Mouse (Mus musculus) liver, postnatal 0 days (tissue): ENCODE measurements around the gene Osbpl8. TPM values are rescaled to one million over a fixed set of nuclear protein-coding genes. Genes with fewer than 3 reads are reported as not detected.
A peak's percentile ranks its signal among the peaks of the same experiment; 100 is the strongest.

Experiments
- ATAC-seq: fragments of 200-750 bp; cut with Nextera tagmentation; 2 replicates; pipeline ENCODE4 v1.8.0; 2017; ENCODE audit warnings: mild to moderate bottlenecking, moderate library complexity
- DNase-seq: peaks from one replicate; pipeline ENCODE4 v3.0.0-alpha.2; 2016
- H3K27ac ChIP-seq: fragments of 300-500 bp; sonication (generic); 2 replicates; pipeline ENCODE4 v1.5.1; 2014; ENCODE audit warnings: antibody characterized with exemption, moderate library complexity, mild to moderate bottlenecking, low read depth
- H3K27me3 ChIP-seq: fragments of 300-500 bp; sonication (generic); 2 replicates; pipeline ENCODE4 v1.6.1; 2014; ENCODE audit warnings: low read length, control low read depth, mixed read lengths; ENCODE audit not compliant: insufficient read depth
- H3K36me3 ChIP-seq: fragments of 300-500 bp; sonication (generic); replicated peaks from 2 replicates; pipeline ENCODE4 v1.6.1; 2014; ENCODE audit warnings: mild to moderate bottlenecking, control low read depth, low read length, moderate library complexity, mixed read lengths; ENCODE audit not compliant: insufficient read depth
- H3K4me1 ChIP-seq: fragments of 300-500 bp; sonication (generic); 2 replicates; pipeline ENCODE4 v1.6.1; 2014; ENCODE audit warnings: antibody characterized with exemption, mild to moderate bottlenecking, control low read depth; ENCODE audit not compliant: insufficient read depth
- H3K4me2 ChIP-seq: fragments of 300-500 bp; sonication (generic); 2 replicates; pipeline ENCODE4 v1.6.1; 2014; ENCODE audit warnings: low read depth, mild to moderate bottlenecking, low read length, moderate library complexity, mixed read lengths
- H3K4me3 ChIP-seq: fragments of 300-500 bp; sonication (generic); 2 replicates; pipeline ENCODE4 v1.5.1; 2014; ENCODE audit warnings: low read depth, low read length
- H3K9ac ChIP-seq: fragments of 300-500 bp; sonication (generic); replicated peaks from 2 replicates; pipeline ENCODE4 v1.6.1; 2014; ENCODE audit warnings: mild to moderate bottlenecking, moderate library complexity
- H3K9me3 ChIP-seq: fragments of 300-500 bp; sonication (generic); 2 replicates; pipeline ENCODE4 v1.6.1; 2016; ENCODE audit warnings: mild to moderate bottlenecking, control low read depth, low read length, mixed read lengths
- CTCF ChIP-seq: sonication (generic); IDR thresholded peaks from 2 replicates; pipeline ENCODE4 v1.5.1; 2016; ENCODE audit warnings: antibody characterized with exemption, low read depth
- EP300 ChIP-seq: IDR thresholded peaks from 2 replicates; pipeline ENCODE4 v1.6.1; 2016; ENCODE audit warnings: antibody characterized with exemption, low read depth, mild to moderate bottlenecking
- WGBS: fragments of 180-500 bp; shearing (Covaris S2); extraction: QIAGEN DNeasy Blood & Tissue Kit; methylation state at CpG from one replicate; pipeline ENCODE4 v1.1.7; 2014; ENCODE audit not compliant: insufficient replicate concordance; 5-methylcytosine and 5-hydroxymethylcytosine counted together
- polyA plus RNA-seq: library from polyadenylated mRNA; unstranded; fragments of >200 nt; fragmentation: Nextera tagmentation; extraction: Ambion mirVana; gene quantifications from 2 replicates; pipeline ENCODE4 v1.2.1, GENCODE M21; 2015

Osbpl8 gene
- polyA plus RNA-seq, 1 experiment from 2014 or later, result 5.6 TPM

DNA sequence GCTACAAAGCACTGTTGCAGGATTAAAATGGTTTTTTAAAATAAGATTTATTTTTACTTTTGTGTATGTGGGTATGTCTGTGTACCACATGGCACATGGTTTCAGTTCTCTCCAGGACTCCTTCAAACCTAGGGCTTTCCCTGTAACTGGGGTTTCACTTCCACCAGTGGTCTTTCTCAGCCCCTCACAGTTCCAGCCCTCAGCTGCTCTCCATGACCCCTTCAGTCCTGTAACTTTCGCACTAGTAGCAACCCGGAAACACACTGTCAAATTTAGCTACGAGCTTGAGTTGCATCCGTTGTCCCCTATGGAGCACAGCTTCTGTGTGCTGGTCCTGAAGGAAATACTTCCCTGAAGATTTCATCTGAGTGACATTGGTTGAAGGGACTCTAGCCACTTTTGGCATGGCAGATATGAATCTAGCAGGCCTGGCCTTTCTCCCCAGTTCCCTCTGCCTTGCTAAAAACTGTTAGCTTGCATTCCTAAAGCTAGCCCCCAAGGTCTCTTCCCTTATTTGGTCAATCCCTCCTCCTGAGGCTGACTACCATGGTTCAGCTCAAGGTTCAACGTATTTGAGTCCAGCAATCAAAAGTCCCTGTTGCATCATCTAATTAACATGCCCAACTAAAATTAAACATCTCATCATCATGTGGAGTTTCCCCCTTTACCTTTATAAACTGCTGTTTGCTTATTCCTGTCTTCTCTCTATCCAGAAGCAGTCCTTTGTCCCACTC, 4.6 kb upstream of the Osbpl8 start:
- no peaks in the 10 kb centered on the region for H3K9me3 ChIP-seq
- WGBS, result 64% methylated on average over 5 of the region's 5 CpGs
- DNase-seq (no peak), ATAC-seq (no peak)
- no peaks in the 10 kb centered on the region for H3K27me3 ChIP-seq
- no peaks in the 10 kb centered on the region for H3K36me3 ChIP-seq
- H3K27ac ChIP-seq, result peak overlapping the region; percentile 44
- peaks cover 17% of the 10 kb centered on the region; the same call in 1 of the 2 replicates for H3K4me1 ChIP-seq
- H3K9ac ChIP-seq, result no peak overlapping the region
- TF ChIP-seq EP300 (no peak), CTCF (no peak)
- H3K4me3 ChIP-seq, result no peak overlapping the region
- no peak overlapping the region for H3K4me2 ChIP-seq

DNA sequence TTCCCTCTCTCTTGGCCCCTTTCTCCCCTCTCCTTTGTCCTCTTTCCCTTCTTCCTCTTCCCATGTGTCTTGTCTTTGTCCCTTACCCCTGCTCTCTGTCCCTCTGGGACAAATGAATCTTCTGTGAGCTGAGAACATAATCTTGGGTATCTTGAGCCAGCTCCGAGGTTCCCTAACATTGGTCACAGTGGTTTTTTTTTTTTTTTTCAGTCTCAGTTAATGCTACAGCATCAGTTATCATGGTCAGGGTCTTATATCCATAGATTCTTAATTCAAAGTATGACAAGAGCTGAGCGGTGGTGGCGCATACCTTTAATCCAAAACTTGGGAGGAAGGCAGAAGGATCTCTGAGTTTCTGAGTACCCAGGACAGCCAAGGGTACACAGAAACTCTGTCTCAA, 4.0 kb upstream of the Osbpl8 start:
- Histone ChIP-seq H3K4me3 (no peak overlapping the region), H3K9me3 (no peaks in the 10 kb centered on the region), H3K9ac (no peak overlapping the region), H3K4me1 (peaks cover 17% of the 10 kb centered on the region; the same call in 1 of the 2 replicates), H3K27ac (0 out of 2 replicates have a peak overlapping the region, but pooled peaks have one; percentile 44), H3K36me3 (no peaks in the 10 kb centered on the region), H3K4me2 (no peak overlapping the region), H3K27me3 (no peaks in the 10 kb centered on the region)
- WGBS, result 85% methylated on average over 3 of the region's 3 CpGs
- ATAC-seq (no peak), DNase-seq (no peak)
- TF ChIP-seq CTCF (no peak), EP300 (no peak)

DNA sequence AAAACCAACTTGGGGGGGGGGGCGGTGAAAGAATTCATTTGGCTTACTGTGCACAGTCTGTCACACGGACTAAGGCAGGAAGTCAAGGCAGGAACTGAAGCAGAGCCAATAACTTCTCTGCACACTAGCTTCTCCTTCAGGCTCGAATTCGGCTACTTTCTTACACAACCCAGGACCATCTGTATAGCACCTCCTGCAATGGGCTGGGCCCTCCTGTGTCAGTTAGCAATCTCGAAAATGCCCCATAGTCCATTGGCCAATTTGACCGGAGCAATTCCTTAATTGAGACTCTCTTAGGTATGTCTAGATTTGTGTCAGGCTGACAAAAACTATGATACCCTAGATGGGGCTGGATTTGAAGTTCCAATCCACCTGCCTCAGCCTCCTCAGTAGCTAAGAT, 3.2 kb upstream of the Osbpl8 start:
- H3K4me3 ChIP-seq, result no peak overlapping the region
- H3K36me3 ChIP-seq, result no peaks in the 10 kb centered on the region
- H3K9ac ChIP-seq, result no peak overlapping the region
- DNase-seq, result no peak
- WGBS, result 70% methylated on average over 6 of the region's 6 CpGs
- ATAC-seq, result no peak
- no peak overlapping the region for H3K27ac ChIP-seq
- TF ChIP-seq EP300, result no peak
- TF ChIP-seq CTCF, result no peak
- no peak overlapping the region for H3K4me2 ChIP-seq
- peaks cover 23% of the 10 kb centered on the region; the same call in 1 of the 2 replicates for H3K4me1 ChIP-seq
- H3K9me3 ChIP-seq, result no peaks in the 10 kb centered on the region
- H3K27me3 ChIP-seq, result no peaks in the 10 kb centered on the region

DNA sequence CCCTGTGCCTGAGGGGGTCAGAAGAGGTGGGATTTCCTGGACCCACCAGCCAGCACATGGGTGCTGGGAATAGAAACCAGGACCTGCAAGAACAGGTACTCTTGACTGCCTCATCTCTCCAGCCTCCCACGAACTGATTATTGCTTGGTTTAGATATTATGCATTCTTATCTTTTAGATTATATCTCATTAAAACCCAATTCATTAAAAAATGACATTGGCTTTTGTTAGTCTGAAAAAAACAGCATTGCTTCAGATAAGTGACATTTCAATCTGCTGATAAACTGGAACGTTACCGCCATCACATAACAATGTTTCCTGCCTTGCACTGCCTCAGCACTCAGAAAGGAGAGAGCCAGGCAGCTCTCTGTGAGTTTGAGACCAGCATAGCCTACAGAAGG, 1.5 kb upstream of the Osbpl8 start:
- ATAC-seq, result no peak
- Histone ChIP-seq H3K4me2 (no peak overlapping the region), H3K9me3 (no peaks in the 10 kb centered on the region), H3K9ac (no peak overlapping the region), H3K4me1 (peaks cover 28% of the 10 kb centered on the region), H3K27ac (0 out of 2 replicates have a peak overlapping the region, but pooled peaks have one; percentile 29), H3K36me3 (no peaks in the 10 kb centered on the region), H3K27me3 (no peaks in the 10 kb centered on the region), H3K4me3 (no peak overlapping the region)
- no peak for DNase-seq
- WGBS, result 43% methylated on average over 3 of the region's 3 CpGs
- TF ChIP-seq CTCF (no peak), EP300 (no peak)

DNA sequence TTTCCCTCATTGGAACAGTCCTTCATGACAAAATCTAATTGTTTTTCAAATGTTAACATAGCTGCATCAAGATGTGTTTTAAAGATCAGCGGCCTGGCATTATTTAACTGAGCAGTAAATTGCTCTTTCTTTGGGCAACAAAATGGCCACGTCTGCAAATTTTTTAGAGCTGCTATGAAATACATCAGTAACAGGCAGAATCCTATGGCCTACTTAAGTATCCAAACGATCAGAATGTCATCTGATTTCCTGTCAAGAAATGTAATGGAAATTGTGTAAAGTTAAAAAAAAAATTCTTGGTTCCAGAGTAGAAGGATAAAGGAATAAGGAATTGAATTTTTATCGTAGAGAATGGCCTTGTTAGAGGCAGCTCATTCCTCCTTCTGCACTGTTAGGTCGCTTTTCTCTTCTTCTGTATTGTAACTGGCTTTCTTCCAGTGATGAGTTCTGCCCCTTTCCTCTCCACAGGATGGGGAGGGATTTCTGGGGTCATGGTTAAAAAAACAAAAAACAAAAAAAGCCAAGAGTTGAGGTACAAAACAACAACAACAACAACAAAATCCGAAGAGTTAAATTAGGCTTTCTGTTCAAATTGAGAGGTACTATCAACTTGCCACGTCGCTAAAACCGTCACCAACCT, 831 bp upstream of the Osbpl8 start:
- DNase-seq (no peak), ATAC-seq (no peak)
- Histone ChIP-seq H3K9me3 (no peaks in the 10 kb centered on the region), H3K36me3 (no peaks in the 10 kb centered on the region), H3K27ac (peak overlapping the region; percentile 96), H3K4me2 (peak overlapping the region; percentile 71), H3K4me1 (peaks cover 34% of the 10 kb centered on the region), H3K9ac (peak overlapping the region; percentile 100), H3K4me3 (peak overlapping the region; percentile 100), H3K27me3 (no peaks in the 10 kb centered on the region)
- 24% methylated on average over 9 of the region's 9 CpGs for WGBS
- TF ChIP-seq EP300 (0 out of 2 replicates have a peak, but pooled peaks have one; percentile 8), CTCF (no peak)

DNA sequence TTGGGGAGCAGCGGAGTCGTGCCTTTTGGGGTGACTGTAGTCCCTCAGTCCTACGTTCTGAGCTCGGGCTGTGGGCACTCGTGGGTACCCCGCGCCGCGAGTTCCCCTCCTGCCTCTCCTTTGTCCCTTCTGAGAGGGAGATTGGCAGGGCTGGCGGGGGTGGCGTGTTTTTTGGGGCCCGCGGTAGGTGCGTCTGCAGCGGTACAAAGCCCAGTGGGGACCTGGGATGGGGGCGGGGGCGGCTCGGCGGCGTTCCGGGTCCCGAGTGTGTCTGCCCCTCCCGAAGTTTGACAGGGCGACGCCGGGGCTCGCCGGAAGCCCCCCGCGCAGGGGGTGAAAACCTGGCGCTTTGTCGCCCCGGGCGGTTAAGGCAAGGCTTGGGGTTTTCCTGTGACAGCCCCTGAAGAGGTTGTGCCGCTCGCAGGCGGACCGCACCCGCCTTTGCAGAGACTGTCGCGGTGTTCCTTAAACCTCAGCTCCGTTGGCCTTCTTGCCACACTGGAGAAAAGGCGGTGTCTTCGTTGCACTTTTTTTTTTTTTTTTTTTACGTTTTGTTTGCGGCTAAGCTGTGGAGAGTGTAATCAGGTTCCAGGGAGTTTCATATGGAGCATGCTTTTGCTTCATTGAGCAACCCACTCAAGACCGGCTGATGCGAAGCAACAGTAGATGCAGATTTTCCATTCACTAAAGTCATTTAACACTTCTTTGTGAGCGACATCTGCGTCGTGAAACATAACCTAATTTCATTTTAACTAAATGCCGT, 848 bp downstream of the Osbpl8 start:
- Histone ChIP-seq H3K9ac (peak overlapping the region; percentile 100), H3K36me3 (no peaks in the 10 kb centered on the region), H3K27me3 (no peaks in the 10 kb centered on the region), H3K4me2 (peak overlapping the region; percentile 69), H3K27ac (peak overlapping the region; percentile 96), H3K4me3 (peak overlapping the region; percentile 100), H3K9me3 (no peaks in the 10 kb centered on the region), H3K4me1 (peaks cover 39% of the 10 kb centered on the region)
- DNase-seq (peak; percentile 72), ATAC-seq (peak; percentile 9; the same call in 1 of the 2 replicates)
- under 1% methylated on average over 50 of the region's 52 CpGs for WGBS
- TF ChIP-seq CTCF, result no peak
- no peak for TF ChIP-seq EP300
